Mouse (Mus musculus) lung, postnatal 0 days (tissue): Measurements from ENCODE around the gene Slc25a23.

Experiments
- CTCF ChIP-seq: IDR thresholded peaks from 2 replicates; pipeline ENCODE4 v1.5.1; 2016; ENCODE audit warnings: antibody characterized with exemption, mild to moderate bottlenecking
- EP300 ChIP-seq: IDR thresholded peaks from 2 replicates; pipeline ENCODE4 v1.6.1; 2016; ENCODE audit warnings: antibody characterized with exemption, mild to moderate bottlenecking, control low read depth

GRCm38 (mm10) chr17:57041554-57041953 is 18.1 kb downstream of the Slc25a23 start, which contains the start of gene Slc25a41:
- TF ChIP-seq CTCF (no peak), EP300 (no peak)
